Mouse (Mus musculus) left cerebral cortex, adult 2 months (tissue): ENCODE measurements around the gene Nt5c3b. TPM values are rescaled to one million over a fixed set of nuclear protein-coding genes. Genes with fewer than 3 reads are reported as not detected.
A peak's percentile ranks its signal among the peaks of the same experiment; 100 is the strongest.

Source experiments
- DNase-seq, 2 experiments: peaks; one replicate each; pipeline ENCODE4 v3.0.0; 2021 to 2022; ENCODE audit warnings: low spot score in 2 of 2, mixed read lengths in 1 of 2; ENCODE audit errors: extremely low spot score in 1 of 2
- H3K27ac ChIP-seq: fragments of 200-600 bp; 2 replicates; pipeline ENCODE4 v1.8.1; 2022
- H3K4me3 ChIP-seq: fragments of 200-600 bp; 2 replicates; pipeline ENCODE4 v1.8.1; 2022
- CTCF ChIP-seq: fragments of 200-600 bp; IDR thresholded peaks from 2 replicates; pipeline ENCODE4 v1.8.1; 2022; ENCODE audit warnings: antibody characterized with exemption, mild to moderate bottlenecking, moderate library complexity
- intact Hi-C: fragments of 180-260 bp; cut with DNase I; formaldehyde crosslinking; loops from one replicate; pipeline ENCODE4 v1.15.1; 2025
- total RNA-seq, 2 experiments: library from RNA; stranded (reverse); gene quantifications; 2 replicates each; pipeline ENCODE4 v1.2.3; 2021

Nt5c3b gene
- total RNA-seq, 2 experiments from 2014 or later = 48.4 to 64.1 TPM

DNA sequence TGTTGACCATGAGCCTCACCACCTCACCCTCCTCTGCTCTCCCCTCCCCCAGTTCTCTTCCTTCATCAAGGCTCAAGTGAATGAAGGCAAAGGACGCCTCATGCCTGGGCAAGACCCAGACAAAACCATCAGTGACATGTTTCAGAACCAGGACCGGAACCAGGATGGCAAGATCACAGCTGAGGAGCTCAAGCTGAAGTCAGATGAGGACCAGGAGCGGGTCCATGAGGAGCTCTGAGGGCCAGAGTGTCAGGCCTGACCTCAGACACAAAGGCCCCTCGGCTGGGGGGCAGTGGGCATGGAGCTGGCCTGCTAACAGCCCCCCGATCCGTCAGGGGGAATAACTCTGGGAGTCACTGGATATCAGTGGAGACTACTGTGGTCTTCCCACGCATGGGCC is 17.8 kb downstream of the Nt5c3b start:
- no peak for TF ChIP-seq CTCF
- intact Hi-C loops = no loop called here
- H3K4me3 ChIP-seq = no peak overlapping the region
- no peak for DNase-seq
- no peak overlapping the region for H3K27ac ChIP-seq

- Histone ChIP-seq H3K27ac (no peak overlapping the region), H3K4me3 (no peak overlapping the region)
- no peak for TF ChIP-seq CTCF
- intact Hi-C loops = no loop called here
- DNase-seq = no peak
These were observed 20.1 kb downstream of the Nt5c3b start for GRCm38 (mm10) chr11:100421537-100421936.

DNA sequence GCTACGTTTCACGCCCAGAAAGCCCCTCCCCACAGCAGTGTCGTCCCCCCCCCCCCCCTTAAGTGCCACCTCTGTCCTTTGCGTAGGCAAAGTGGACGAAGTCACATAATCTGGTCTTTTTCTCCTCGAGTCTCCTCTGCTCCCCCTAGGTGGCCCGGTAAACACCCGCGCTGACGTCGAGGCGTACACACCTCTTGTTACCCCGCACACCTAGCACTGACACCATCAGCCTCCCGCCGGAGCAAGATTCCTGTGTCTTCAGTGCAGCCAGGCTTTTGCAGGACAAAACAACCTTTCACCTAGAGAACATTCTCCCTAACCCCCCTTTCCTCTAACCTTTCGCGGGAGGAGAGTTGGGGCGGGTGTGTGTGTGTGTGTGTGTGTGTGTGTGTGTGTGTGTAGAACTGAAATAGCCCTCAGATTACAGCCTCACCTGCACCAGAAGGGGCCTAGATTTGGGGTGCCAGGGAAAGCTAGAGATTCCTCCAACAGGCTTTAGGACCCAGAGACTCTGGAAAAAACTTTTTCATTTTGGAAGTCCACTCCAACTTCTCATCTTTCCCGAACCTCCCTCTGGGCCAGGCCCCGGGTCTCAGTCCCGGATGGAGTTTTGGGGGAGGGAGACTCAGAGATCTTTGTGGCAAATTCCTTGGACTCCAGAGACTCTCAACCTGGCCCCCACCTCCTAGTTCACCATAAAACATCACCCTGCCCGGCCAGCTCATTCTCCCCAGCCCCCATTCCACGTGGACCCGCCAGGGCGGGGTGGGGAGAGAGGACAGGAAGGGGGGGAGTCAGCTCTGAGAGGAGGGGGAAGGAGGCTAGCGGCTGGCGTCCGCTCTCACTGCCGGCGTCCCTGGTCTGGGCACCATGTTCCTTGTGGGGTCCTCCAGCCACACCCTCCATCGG is 26.4 kb downstream of the Nt5c3b start, which contains the start of gene Fkbp10:
Gene Fkbp10 (plus strand): TSS at position 784 of the 909 bp plus-strand sequence.
- peak within 1 kb of the TSS; percentile 84 for H3K4me3 ChIP-seq
- intact Hi-C loops = no loop called here
- TF ChIP-seq CTCF = no peak
- DNase-seq = no peak
- peak within 1 kb of the TSS; percentile 70 for H3K27ac ChIP-seq

GRCm38 (mm10) chr11:100414021-100414913 is 27.3 kb downstream of the Nt5c3b start, which contains the start of gene P3h4:
Gene P3h4 (minus strand): TSS chr11:100414836.
- peak; percentile 71 for TF ChIP-seq CTCF
- intact Hi-C loops = no loop called here
- DNase-seq = peak; percentile 72 to 77
- peak within 1 kb of the TSS; percentile 84 for H3K4me3 ChIP-seq
- H3K27ac ChIP-seq = peak within 1 kb of the TSS; percentile 70

DNA sequence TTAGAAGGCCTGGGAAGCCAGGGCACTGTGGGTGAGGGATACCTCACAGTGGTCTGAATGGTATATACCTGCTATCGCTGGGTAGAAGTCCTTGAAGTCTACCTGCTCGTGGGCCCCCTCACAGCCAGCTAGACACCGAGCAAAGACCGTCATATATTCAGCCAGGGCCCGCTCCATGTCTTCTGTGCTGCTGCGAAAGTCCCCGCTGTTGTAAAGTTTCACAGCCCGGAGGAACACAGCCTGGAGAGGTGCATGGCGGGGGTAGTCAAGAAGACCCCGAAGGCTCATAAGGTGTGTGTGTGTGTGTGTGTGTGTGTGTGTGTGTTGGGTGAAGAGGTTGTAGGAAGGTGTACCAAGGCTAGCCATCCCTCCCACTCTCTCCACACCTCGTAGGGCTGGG is 28.1 kb downstream of the Nt5c3b start:
- intact Hi-C loops = no loop called here
- DNase-seq = no peak
- TF ChIP-seq CTCF = no peak
- H3K4me3 ChIP-seq = peak overlapping the region; percentile 84
- no peak overlapping the region for H3K27ac ChIP-seq

- H3K4me3 ChIP-seq = no peak overlapping the region
- intact Hi-C loops = no loop called here
- no peak for DNase-seq
- H3K27ac ChIP-seq = peak overlapping the region; percentile 25; the same call in 1 of the 2 replicates
- TF ChIP-seq CTCF = no peak
These were observed 29.9 kb downstream of the Nt5c3b start for GRCm38 (mm10) chr11:100411736-100412135.

DNA sequence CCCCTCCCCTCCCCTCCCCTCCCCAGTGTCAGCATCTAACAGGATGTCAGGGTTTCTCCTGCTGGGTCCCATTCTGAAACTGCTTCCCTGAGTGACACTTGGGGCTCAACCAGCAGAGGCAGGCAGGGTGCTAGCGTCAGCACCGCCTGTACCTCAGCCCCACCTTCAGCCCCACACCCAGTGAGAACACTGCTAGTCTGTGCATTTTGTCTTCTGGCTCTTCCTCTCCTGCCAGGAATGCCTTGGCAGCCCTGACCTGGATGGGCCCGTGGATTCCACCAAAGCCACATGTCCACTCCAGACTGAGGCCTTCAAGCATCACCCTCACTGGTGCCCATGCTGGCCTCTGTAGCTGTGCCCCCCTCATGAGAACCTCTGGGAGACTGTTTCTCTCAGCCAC is 31.9 kb downstream of the Nt5c3b start:
- intact Hi-C loops = no loop called here
- no peak overlapping the region for H3K4me3 ChIP-seq

DNA sequence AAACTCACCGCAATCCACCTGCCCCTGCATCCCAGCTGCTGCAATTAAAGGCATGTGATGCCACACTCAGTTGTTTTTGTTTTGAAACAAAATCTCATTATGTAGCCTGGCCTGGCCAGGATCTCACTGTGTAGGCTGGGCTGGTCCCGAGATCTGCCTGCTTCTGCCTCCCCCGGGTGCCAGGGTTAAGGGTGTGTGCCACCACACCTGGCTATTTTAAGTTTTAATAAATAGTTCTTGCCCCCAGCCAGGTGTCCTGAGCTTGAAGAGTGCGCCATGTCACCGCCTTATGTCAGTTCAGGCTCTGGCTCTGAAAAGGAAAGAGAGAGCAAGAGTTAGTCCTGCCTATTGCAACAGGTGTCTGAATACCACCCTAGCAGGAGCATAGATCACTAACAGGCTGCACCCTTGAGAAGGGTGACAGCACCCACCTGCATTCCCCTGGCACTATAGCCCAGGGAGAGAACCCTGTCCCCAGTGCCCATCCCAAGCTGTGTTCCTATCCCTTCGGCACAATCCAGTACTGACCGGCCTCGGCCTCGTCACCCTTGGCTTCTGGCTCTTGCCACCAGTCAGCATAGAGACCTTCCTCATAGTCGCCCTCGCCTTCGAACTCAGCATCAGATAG is 32.7 kb downstream of the Nt5c3b start:
- DNase-seq = no peak
- Histone ChIP-seq H3K27ac (no peak overlapping the region), H3K4me3 (no peak overlapping the region)
- TF ChIP-seq CTCF = no peak
- intact Hi-C loops = loop anchor here (1.0 kb wide), 1 partner anchor 47 kb away; no protein-coding TSS in a partner anchor

More for the DNA sequence above, 31.9 kb downstream of the Nt5c3b start:
- no peak for DNase-seq
- no peak for TF ChIP-seq CTCF
- H3K27ac ChIP-seq = no peak overlapping the region

GRCm38 (mm10) chr11:100408076-100408834 is 33.4 kb downstream of the Nt5c3b start:
- H3K4me3 ChIP-seq = no peak overlapping the region
- peak; percentile 63 to 72 for DNase-seq
- peak; percentile 83 for TF ChIP-seq CTCF
- no peak overlapping the region for H3K27ac ChIP-seq
- intact Hi-C loops = loop anchor here (1.0 kb wide), 1 partner anchor 46 kb away; no protein-coding TSS in a partner anchor

DNA sequence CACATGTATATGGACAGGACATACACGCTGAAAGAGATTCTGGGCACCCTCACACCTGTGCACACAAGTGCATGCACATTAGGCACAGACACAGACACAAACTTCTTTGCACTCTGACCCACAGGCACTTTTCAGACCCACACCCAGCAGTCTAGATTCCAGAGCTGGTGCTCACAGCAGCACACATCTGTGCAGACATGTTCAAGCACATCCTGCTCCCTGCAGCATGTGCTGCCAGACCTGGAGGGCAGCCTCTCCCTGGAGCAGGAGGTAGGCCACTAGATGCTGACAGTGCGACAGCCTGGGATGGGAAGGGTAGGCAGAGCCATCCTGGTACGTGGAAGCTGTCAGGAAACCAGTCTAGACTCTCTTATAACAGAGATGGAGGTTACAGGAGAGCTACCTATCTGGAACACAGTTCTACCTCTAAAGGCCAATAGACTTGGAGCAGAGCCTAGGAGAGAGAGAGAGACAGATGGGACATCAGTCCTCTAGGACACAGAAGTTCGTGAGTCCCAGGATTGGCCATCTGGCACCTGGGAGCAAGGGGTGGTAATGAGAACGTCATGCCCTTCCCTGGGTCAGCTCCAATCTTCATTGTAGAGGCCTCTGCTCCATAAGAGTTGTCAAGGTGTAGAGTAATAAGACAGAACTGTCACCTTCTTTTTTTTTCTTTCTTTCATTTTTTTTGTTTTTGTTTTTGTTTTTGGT is 34.5 kb downstream of the Nt5c3b start:
- TF ChIP-seq CTCF = no peak
- no peak for DNase-seq
- no peak overlapping the region for H3K27ac ChIP-seq
- intact Hi-C loops = no loop called here
- H3K4me3 ChIP-seq = no peak overlapping the region
